Mouse (Mus musculus) B cell, adult 62 days (primary cell): ENCODE results near the gene Lipc. TPM values are rescaled to one million over a fixed set of nuclear protein-coding genes. Genes with fewer than 3 reads are reported as not detected.

Source experiments
- total RNA-seq: library from RNA; stranded (reverse); gene quantifications from 4 replicates; pipeline ENCODE4 v1.2.4, GENCODE M21; 2023

The Lipc gene
- total RNA-seq, result 7.3 to 8.2 TPM (median 7.9 TPM) in 4 replicates

GRCm38 (mm10) chr9:70952126-70952525 lies at the start of gene Lipc:
Lipc (minus strand) TSS chr9:70952226.

Other genes starting within 250 kb of the Lipc start
- 0.38 to 0.58 TPM in 2 of 4 replicates, not detected in the others for gene Aqp9, start 216.5 kb upstream of the Lipc start, total RNA-seq